Mouse (Mus musculus) hindbrain, embryonic 12.5 days (tissue): ENCODE data around the gene Mzf1. TPM values are rescaled to one million over a fixed set of nuclear protein-coding genes. Genes with fewer than 3 reads are reported as not detected.

Source experiments
- ATAC-seq: fragments of 200-750 bp; cut with Nextera tagmentation; 2 replicates; pipeline ENCODE4 v1.8.0; 2017; ENCODE audit warnings: moderate TSS enrichment; ENCODE audit not compliant: low FRiP score
- H3K27ac ChIP-seq: fragments of 300-500 bp; sonication (generic); 2 replicates; pipeline ENCODE4 v1.5.1; 2016; ENCODE audit warnings: mild to moderate bottlenecking
- H3K27me3 ChIP-seq: fragments of 300-500 bp; sonication (generic); 2 replicates; pipeline ENCODE4 v1.6.1; 2016; ENCODE audit warnings: mild to moderate bottlenecking
- H3K36me3 ChIP-seq: fragments of 300-500 bp; sonication (generic); 2 replicates; pipeline ENCODE4 v1.6.1; 2016; ENCODE audit warnings: mild to moderate bottlenecking
- H3K4me1 ChIP-seq: fragments of 300-500 bp; sonication (generic); 2 replicates; pipeline ENCODE4 v1.6.1; 2016
- H3K4me2 ChIP-seq: fragments of 300-500 bp; sonication (generic); replicated peaks from 2 replicates; pipeline ENCODE4 v1.6.1; 2016; ENCODE audit warnings: mild to moderate bottlenecking
- H3K4me3 ChIP-seq: fragments of 300-500 bp; sonication (generic); 2 replicates; pipeline ENCODE4 v1.5.1; 2016; ENCODE audit warnings: mild to moderate bottlenecking
- H3K9ac ChIP-seq: fragments of 300-500 bp; sonication (generic); 2 replicates; pipeline ENCODE4 v1.6.1; 2016; ENCODE audit warnings: mild to moderate bottlenecking, moderate library complexity
- H3K9me3 ChIP-seq: fragments of 300-500 bp; sonication (generic); replicated peaks from 2 replicates; pipeline ENCODE4 v1.6.1; 2016; ENCODE audit warnings: mild to moderate bottlenecking
- WGBS: fragments of 180-500 bp; shearing (Covaris S2); methylation state at CpG from one replicate; pipeline ENCODE4 v1.1.7; 2016; 5-methylcytosine and 5-hydroxymethylcytosine counted together
- polyA plus RNA-seq: library from polyadenylated mRNA; unstranded; fragments of >200 nt; fragmentation: Nextera tagmentation; extraction: Ambion mirVana; gene quantifications from 2 replicates; pipeline ENCODE4 v1.2.1, GENCODE M21; 2016

Mzf1 gene
- polyA plus RNA-seq, 1 experiment from 2014 or later, result 5.7 TPM

DNA sequence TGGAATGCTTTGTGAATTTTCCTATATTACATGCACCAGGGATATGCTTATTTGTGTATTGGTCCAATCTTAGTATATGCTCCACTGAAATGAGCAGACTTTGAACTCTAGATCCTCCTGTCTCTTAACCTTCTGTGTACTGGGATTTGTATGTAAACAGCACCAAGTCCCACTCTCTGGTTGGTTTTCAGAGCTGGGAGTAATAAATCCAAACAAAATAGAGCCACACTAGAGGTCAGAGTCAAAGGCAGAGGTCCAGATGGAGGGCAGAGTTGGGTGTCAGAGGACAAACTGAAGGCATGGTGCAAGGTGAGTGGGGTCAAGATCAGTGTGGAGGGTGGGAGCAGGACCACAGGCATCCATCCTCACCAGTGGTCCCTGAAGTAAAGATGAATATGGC, 58.7 kb downstream of the Mzf1 start:
- Histone ChIP-seq H3K9ac (no peak overlapping the region), H3K4me1 (no peaks in the 10 kb centered on the region), H3K27ac (no peak overlapping the region), H3K36me3 (no peaks in the 10 kb centered on the region), H3K4me3 (no peak overlapping the region), H3K9me3 (no peaks in the 10 kb centered on the region), H3K4me2 (no peak overlapping the region), H3K27me3 (no peaks in the 10 kb centered on the region)
- ATAC-seq, result no peak

DNA sequence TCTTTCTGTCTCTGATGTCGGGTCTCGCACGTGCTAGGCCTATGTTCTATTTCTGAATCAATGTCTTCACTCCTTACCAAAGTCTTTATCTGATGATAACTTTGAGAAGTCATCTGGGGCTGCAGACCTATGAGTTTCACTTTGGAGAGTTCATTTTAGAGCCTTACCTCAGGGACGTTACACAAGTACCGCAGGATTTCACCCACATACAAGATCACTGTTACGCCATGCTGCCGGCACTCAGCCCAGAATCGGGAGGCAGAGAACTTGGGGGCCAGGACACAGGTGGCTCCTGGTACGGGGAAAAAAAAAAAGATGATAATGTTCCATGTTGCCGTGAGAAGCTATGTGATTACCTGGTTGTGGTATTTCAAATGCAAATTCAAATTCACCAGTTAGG, 61.4 kb downstream of the Mzf1 start:
- Histone ChIP-seq H3K4me3 (no peak overlapping the region), H3K27ac (no peak overlapping the region), H3K4me1 (no peaks in the 10 kb centered on the region), H3K9ac (no peak overlapping the region), H3K36me3 (no peaks in the 10 kb centered on the region), H3K27me3 (no peaks in the 10 kb centered on the region), H3K9me3 (no peaks in the 10 kb centered on the region), H3K4me2 (no peak overlapping the region)
- WGBS, result 90% methylated on average over 10 of the region's 10 CpGs
- ATAC-seq, result no peak

Other genes starting within 250 kb of the Mzf1 start
- gene Zfp329, start 235.9 kb downstream of the Mzf1 start, polyA plus RNA-seq, result 26.6 TPM in 2 replicates
- 33.7 and 34.8 TPM in 2 replicates for gene Zfp110, start 220.0 kb downstream of the Mzf1 start, polyA plus RNA-seq
- gene Zfp128, start 173.6 kb downstream of the Mzf1 start, polyA plus RNA-seq, result 6.2 and 6.4 TPM in 2 replicates
- 13.0 and 14.5 TPM in 2 replicates for gene Zscan22, start 156.9 kb downstream of the Mzf1 start, polyA plus RNA-seq
- 497 and 613 TPM in 2 replicates for gene Rps5, start 132.5 kb downstream of the Mzf1 start, polyA plus RNA-seq
- gene Rnf225, start 127.3 kb downstream of the Mzf1 start, polyA plus RNA-seq, result 0.63 and 0.72 TPM in 2 replicates
- 14.5 and 15.2 TPM in 2 replicates for gene Zfp324, start 88.9 kb downstream of the Mzf1 start, polyA plus RNA-seq
- 14.8 and 16.2 TPM in 2 replicates for gene Zfp446, start 76.9 kb downstream of the Mzf1 start, polyA plus RNA-seq
- 0.26 TPM in 2 replicates for gene Slc27a5, start 56.6 kb downstream of the Mzf1 start, polyA plus RNA-seq
- 356 and 380 TPM in 2 replicates for gene Trim28, start 55.6 kb downstream of the Mzf1 start, polyA plus RNA-seq
- 32.6 and 35.0 TPM in 2 replicates for gene Zbtb45, start 44.7 kb downstream of the Mzf1 start, polyA plus RNA-seq
- gene Chmp2a, start 20.0 kb downstream of the Mzf1 start, polyA plus RNA-seq, result 148 and 152 TPM in 2 replicates
- 173 and 180 TPM in 2 replicates for gene Ube2m, start 16.5 kb downstream of the Mzf1 start, polyA plus RNA-seq
- not detected in 2 replicates for gene Vmn1r85, start 40.4 kb upstream of the Mzf1 start, polyA plus RNA-seq
- not detected in 2 replicates for gene Vmn1r86, start 65.2 kb upstream of the Mzf1 start, polyA plus RNA-seq
- gene Vmn1r87, start 85.4 kb upstream of the Mzf1 start, polyA plus RNA-seq, result not detected in 2 replicates
- not detected in 2 replicates for gene Vmn1r88, start 104.8 kb upstream of the Mzf1 start, polyA plus RNA-seq
- gene Vmn1r89, start 158.3 kb upstream of the Mzf1 start, polyA plus RNA-seq, result not detected in 2 replicates
- 74.2 and 78.5 TPM in 2 replicates for gene Lig1, start 222.5 kb upstream of the Mzf1 start, polyA plus RNA-seq
- 17.3 and 19.0 TPM in 2 replicates for gene Zswim9, start 224.0 kb upstream of the Mzf1 start, polyA plus RNA-seq